8 mouse cellular contexts compared by ENCODE assay signal in genomic region chr5:142814161-142814651, GRCm38 (mm10). TPM values are rescaled to one million over a fixed set of nuclear protein-coding genes. Genes with fewer than 3 reads are reported as not detected.
DNase-seq lines count a peak whose midpoint lies in the region; ATAC-seq lines count a peak whose summit lies in the region.

No protein-coding gene starts in this region.

- H3K4me3 ChIP-seq in heart, embryonic 12.5 days = peak overlapping the region; percentile 87
- H3K4me3 ChIP-seq in kidney, embryonic 16.5 days (ENCODE audit: low read length) = peak overlapping the region; percentile 74

- peak overlapping the region; percentile 100 for H3K9ac ChIP-seq in heart, embryonic 12.5 days
- peak overlapping the region; percentile 91 for H3K9ac ChIP-seq in kidney, embryonic 16.5 days (replicated peaks; ENCODE audit: low read length)

- peak; percentile 72 to 90 for DNase-seq in adrenal gland, adult (ENCODE audit: inconsistent age in 2 of 2, low spot score in 1 of 2)
- no peak for DNase-seq in adrenal gland, adult 8-10 months
- peak; percentile 61 for DNase-seq in 3T3-L1 (ENCODE audit: low read depth, low spot score)
- DNase-seq in cerebellum, postnatal 36 days = peak; percentile 58 to 65
- peak; percentile 31 for DNase-seq in lung, postnatal 25 days (ENCODE audit: low spot score)
- DNase-seq in testis, postnatal 14 days (ENCODE audit: low spot score) = peak; percentile 34

- H3K4me1 ChIP-seq in heart, embryonic 12.5 days (replicated peaks) = peaks cover 44% of the 10 kb centered on the region
- H3K4me1 ChIP-seq in kidney, embryonic 16.5 days (ENCODE audit: insufficient read depth, low read length) = peaks cover 29% of the 10 kb centered on the region

- H3K9me3 ChIP-seq in heart, embryonic 12.5 days (replicated peaks) = no peaks in the 10 kb centered on the region
- H3K9me3 ChIP-seq in kidney, embryonic 16.5 days (ENCODE audit: low read length) = no peaks in the 10 kb centered on the region

- ATAC-seq in heart, embryonic 12.5 days (ENCODE audit: insufficient number of reproducible peaks, low FRiP score) = no peak
- no peak for ATAC-seq in kidney, embryonic 16.5 days (ENCODE audit: low FRiP score, low TSS enrichment)

- WGBS in heart, embryonic 12.5 days = 0% methylated on average over 22 of the region's 22 CpGs
- WGBS in kidney, embryonic 16.5 days = 2% methylated on average over 22 of the region's 22 CpGs

- peak overlapping the region; percentile 99 for H3K27ac ChIP-seq in heart, embryonic 12.5 days (ENCODE audit: poor library complexity, severe bottlenecking)
- H3K27ac ChIP-seq in kidney, embryonic 16.5 days (ENCODE audit: low read length) = peak overlapping the region; percentile 100

- peaks cover 8% of the 10 kb centered on the region for H3K36me3 ChIP-seq in heart, embryonic 12.5 days
- 0 out of 2 replicates have a peak, but pooled peaks cover 7% of the 10 kb centered on the region for H3K36me3 ChIP-seq in kidney, embryonic 16.5 days (ENCODE audit: insufficient read depth, low read length)

- no peaks in the 10 kb centered on the region for H3K27me3 ChIP-seq in heart, embryonic 12.5 days (replicated peaks)
- H3K27me3 ChIP-seq in kidney, embryonic 16.5 days (ENCODE audit: insufficient read depth, low read length) = no peaks in the 10 kb centered on the region

- peak overlapping the region; percentile 89 for H3K4me2 ChIP-seq in heart, embryonic 12.5 days
- peak overlapping the region; percentile 94 for H3K4me2 ChIP-seq in kidney, embryonic 16.5 days (replicated peaks; ENCODE audit: low read depth, low read length)

RNA-seq across cellular contexts. Expression of gene Tnrc18, which starts 3.3 kb away (rescaled TPM):
- total RNA-seq in adrenal gland, adult 8-10 months (2022) = 100 to 1,000 TPM in 1 of 4 experiments, 10 to 100 TPM in 3; 75.1 to 117 (median 96.9) TPM
- 31.7 and 34.7 TPM in 2 replicates for polyA plus RNA-seq in heart, embryonic 12.5 days (2016; fragmentation: Nextera tagmentation; extraction: Ambion mirVana)
- polyA plus RNA-seq in kidney, embryonic 16.5 days (2015; fragmentation: Nextera tagmentation; extraction: Ambion mirVana) = 18.2 and 20.6 TPM in 2 replicates
